Mouse (Mus musculus) CH12.LX (cell line): ENCODE results near the gene Gm49450. TPM values are rescaled to one million over a fixed set of nuclear protein-coding genes. Genes with fewer than 3 reads are reported as not detected.

Experiments
- DNase-seq: peaks from one replicate; pipeline ENCODE4 v3.0.0-alpha.2; 2013; ENCODE audit errors: extremely low read depth
- H3K27ac ChIP-seq: 2 replicates; pipeline ENCODE4 v1.5.1; 2012; ENCODE audit warnings: low read depth, mild to moderate bottlenecking, control low read depth, moderate library complexity; ENCODE audit not compliant: insufficient read depth
- H3K27me3 ChIP-seq: replicated peaks from 2 replicates; pipeline ENCODE3; 2012; ENCODE audit warnings: inconsistent platforms
- H3K36me3 ChIP-seq, 2 experiments: replicated peaks in 1 of 2; 2 replicates each; pipeline versions ENCODE3 to v1.6.1; 2012; ENCODE audit warnings: inconsistent platforms in 1 of 2, low read length in 1 of 2, mild to moderate bottlenecking in 1 of 2, mixed read lengths in 1 of 2, moderate library complexity in 1 of 2; ENCODE audit not compliant: control insufficient read depth in 1 of 2, insufficient read depth in 1 of 2
- H3K4me1 ChIP-seq, 2 experiments: 2 replicates each; pipeline ENCODE4 v1.6.1; 2012; ENCODE audit warnings: inconsistent platforms in 1 of 2, moderate library complexity in 1 of 2; ENCODE audit not compliant: insufficient read depth in 2 of 2, control insufficient read depth in 1 of 2
- H3K4me2 ChIP-seq: 2 replicates; pipeline ENCODE4 v1.6.1; 2012; ENCODE audit warnings: low read depth, mild to moderate bottlenecking, control low read depth; ENCODE audit not compliant: poor library complexity, insufficient read depth, severe bottlenecking
- H3K4me3 ChIP-seq, 3 experiments: fragments of 150-350 bp in 1 of 3; sonication (generic) in 1 of 3; replicated peaks in 1 of 3; 2 replicates each; pipeline versions ENCODE3 to v1.5.1; 2011 to 2012; ENCODE audit warnings: low read depth in 2 of 3, low read length in 2 of 3, mild to moderate bottlenecking in 2 of 3, moderate library complexity in 2 of 3, control low read depth in 1 of 3, improper control_type of control experiment in 1 of 3, inconsistent platforms in 1 of 3, mixed read lengths in 1 of 3; ENCODE audit not compliant: poor library complexity in 1 of 3
- H3K79me2 ChIP-seq: replicated peaks from 2 replicates; pipeline ENCODE4 v1.6.1; 2012; ENCODE audit warnings: mild to moderate bottlenecking, moderate library complexity; ENCODE audit not compliant: control insufficient read depth, poor library complexity, insufficient read depth, severe bottlenecking; ENCODE audit errors: extremely low read depth
- H3K9ac ChIP-seq: 2 replicates; pipeline ENCODE4 v1.6.1; 2012; ENCODE audit warnings: low read depth, mild to moderate bottlenecking, control low read depth, moderate library complexity; ENCODE audit not compliant: insufficient read depth
- H3K9me3 ChIP-seq: replicated peaks from 2 replicates; pipeline ENCODE3; 2012; ENCODE audit warnings: low read length, inconsistent platforms, mixed read lengths
- BHLHE40 ChIP-seq: IDR thresholded peaks from 2 replicates; pipeline ENCODE4 v1.6.1; 2011; ENCODE audit warnings: mild to moderate bottlenecking, low read depth, low read length, improper control_type of control experiment
- CHD2 ChIP-seq: IDR thresholded peaks from 2 replicates; pipeline ENCODE4 v1.6.1; 2011; ENCODE audit warnings: low read length, improper control_type of control experiment
- CTCF ChIP-seq, 2 experiments: IDR thresholded peaks in 1 of 2; conservative IDR thresholded peaks in 1 of 2; 2 replicates each; pipeline ENCODE4 v1.5.1; 2011 to 2012; ENCODE audit warnings: low read depth in 2 of 2, low read length in 2 of 2, improper control_type of control experiment in 1 of 2, inconsistent platforms in 1 of 2, mild to moderate bottlenecking in 1 of 2, moderate library complexity in 1 of 2
- E2F4 ChIP-seq: IDR thresholded peaks from 2 replicates; pipeline ENCODE4 v1.6.1; 2011; ENCODE audit warnings: low read depth, low read length, improper control_type of control experiment; ENCODE audit not compliant: insufficient replicate concordance
- ELF1 ChIP-seq: IDR thresholded peaks from 2 replicates; pipeline ENCODE4 v1.6.1; 2014; ENCODE audit warnings: low read depth, mild to moderate bottlenecking, inconsistent platforms, low read length, improper control_type of control experiment
- EP300 ChIP-seq: IDR thresholded peaks from 2 replicates; pipeline ENCODE4 v1.6.1; 2011; ENCODE audit warnings: low read length, improper control_type of control experiment
- JUN ChIP-seq: IDR thresholded peaks from 2 replicates; pipeline ENCODE4 v1.6.1; 2011; ENCODE audit warnings: low read depth, mild to moderate bottlenecking, low read length, improper control_type of control experiment, moderate library complexity; ENCODE audit not compliant: insufficient read depth
- JUND ChIP-seq: conservative IDR thresholded peaks from 2 replicates; pipeline ENCODE4 v1.6.1; 2011; ENCODE audit warnings: low read depth, low read length, improper control_type of control experiment
- MAFK ChIP-seq: IDR thresholded peaks from 2 replicates; pipeline ENCODE4 v1.6.1; 2011; ENCODE audit warnings: low read length, improper control_type of control experiment; ENCODE audit not compliant: insufficient replicate concordance
- MAX ChIP-seq: IDR thresholded peaks from 2 replicates; pipeline ENCODE4 v1.6.1; 2011; ENCODE audit warnings: low read length, improper control_type of control experiment
- MEF2A ChIP-seq: IDR thresholded peaks from 2 replicates; pipeline ENCODE4 v1.6.1; 2014; ENCODE audit warnings: low read depth, mild to moderate bottlenecking, inconsistent platforms, low read length, improper control_type of control experiment, borderline replicate concordance
- MYC ChIP-seq: IDR thresholded peaks from 2 replicates; pipeline ENCODE4 v1.6.1; 2011; ENCODE audit warnings: low read depth, mild to moderate bottlenecking, improper control_type of control experiment, low read length
- RAD21 ChIP-seq: IDR thresholded peaks from 2 replicates; pipeline ENCODE4 v1.6.1; 2011; ENCODE audit warnings: low read depth, mild to moderate bottlenecking, low read length, improper control_type of control experiment, moderate library complexity
- RCOR1 ChIP-seq: conservative IDR thresholded peaks from 2 replicates; pipeline ENCODE4 v1.6.1; 2012; ENCODE audit warnings: low read depth, mild to moderate bottlenecking, inconsistent platforms, low read length, improper control_type of control experiment
- SIN3A ChIP-seq: IDR thresholded peaks from 2 replicates; pipeline ENCODE4 v1.6.1; 2012; ENCODE audit warnings: low read length, improper control_type of control experiment, inconsistent platforms
- TCF12 ChIP-seq: IDR thresholded peaks from 2 replicates; pipeline ENCODE4 v1.6.1; 2014; ENCODE audit warnings: low read depth, mild to moderate bottlenecking, inconsistent platforms, low read length, improper control_type of control experiment
- ZC3H11A ChIP-seq: IDR thresholded peaks from 2 replicates; pipeline ENCODE4 v1.6.1; 2012; ENCODE audit warnings: low read depth, mild to moderate bottlenecking, inconsistent platforms, low read length, improper control_type of control experiment
- ZNF384 ChIP-seq: IDR thresholded peaks from 2 replicates; pipeline ENCODE4 v1.6.1; 2012; ENCODE audit warnings: low read depth, low read length, improper control_type of control experiment, inconsistent platforms
- dilution Hi-C: fragments of 300-500 bp; cut with MboI; formaldehyde crosslinking; loops from 2 replicates; pipeline ENCODE4 v1.14.3; 2020; ENCODE audit warnings: low sequenced_read_pairs; ENCODE audit not compliant: extremely low pct_unique_long_range_greater_than_20kb, extremely low pct_ligation_motif_present
- in situ Hi-C: fragments of 300-500 bp; cut with MboI; formaldehyde crosslinking; loops from 3 replicates; pipeline ENCODE4 v1.14.3; 2019; ENCODE audit warnings: low sequenced_read_pairs, low pct_ligation_motif_present, low pct_unique_long_range_greater_than_20kb, mixed read lengths
- polyA plus RNA-seq: library from polyadenylated mRNA; unstranded; fragments of >175 nt; gene quantifications from 2 replicates; pipeline ENCODE4 v1.2.1, GENCODE M21; 2012; ENCODE audit warnings: low read depth; ENCODE audit not compliant: insufficient read length
- total RNA-seq, 2 experiments: library from RNA; depleted of rRNA; stranded (reverse); fragments of 300-350 nt in 1 of 2; fragments of >200 nt in 1 of 2; gene quantifications; 2 replicates each; pipeline ENCODE4 v1.2.3; 2012 to 2014

Gene Gm49450
- total and polyA plus RNA-seq, 3 experiments: 0.38 to 125 (median 4.7) TPM

DNA sequence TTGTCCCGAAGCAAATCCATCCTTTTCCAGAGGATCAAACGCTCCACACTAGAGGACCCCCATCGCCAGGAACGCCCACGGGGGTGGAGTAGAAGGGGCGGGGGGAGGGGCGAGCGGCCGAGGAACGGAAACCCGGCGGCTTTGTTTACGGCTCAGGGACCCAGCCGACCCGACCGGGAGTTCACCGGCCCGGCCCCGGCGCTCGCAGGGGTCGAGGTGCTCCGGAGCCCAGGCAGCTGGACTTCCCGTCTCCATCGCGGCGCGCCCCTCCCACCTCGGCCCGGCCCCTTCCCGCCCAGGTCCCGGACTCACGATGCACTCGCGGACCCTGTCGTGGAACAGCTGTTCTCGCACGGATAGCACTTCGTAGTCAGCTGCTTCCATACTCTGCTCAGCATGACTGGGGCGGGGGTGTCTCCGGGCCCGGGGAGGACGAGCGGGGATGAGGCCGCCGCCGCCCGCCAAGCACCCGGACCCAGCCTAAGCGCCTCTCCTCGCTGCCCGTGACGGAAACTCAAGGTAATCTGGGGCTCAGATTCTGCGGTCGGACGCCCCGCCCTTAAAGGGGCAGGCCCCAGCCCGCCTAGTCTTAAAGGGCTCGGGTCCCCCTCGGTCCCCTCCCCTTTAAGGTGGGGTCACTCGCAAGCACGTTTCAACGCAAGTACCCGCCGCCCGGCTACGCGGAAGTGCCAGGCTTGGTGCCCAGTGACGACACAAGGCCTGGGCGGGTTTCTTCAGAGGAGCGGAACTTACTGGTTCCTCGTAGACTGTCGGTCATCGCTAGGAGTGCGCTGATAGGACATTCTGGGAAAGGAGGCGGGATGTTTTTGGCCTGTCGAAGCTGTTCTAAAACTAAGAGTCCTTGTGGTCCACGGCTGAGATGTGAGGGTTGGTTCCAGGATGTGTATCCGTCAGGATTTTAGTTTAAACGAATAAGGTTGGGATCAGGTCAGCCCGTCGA, 35.5 kb downstream of the Gm49450 start, which contains the start of gene Lmbr1l (continued):
- TF ChIP-seq RAD21 (no peak; the same call in 1 of the 2 replicates), E2F4 (peak; percentile 84; the same call in 1 of the 2 replicates), TCF12 (peak; percentile 63; the same call in 1 of the 2 replicates), MAFK (no peak), JUN (peak; percentile 19; the same call in 1 of the 2 replicates), SIN3A (peak; percentile 90), CHD2 (peak; percentile 83), ELF1 (peak; percentile 100), RCOR1 (0 out of 2 replicates have a peak, but pooled peaks have one; percentile 32), JUND (no peak; the same call in 1 of the 2 replicates), MAX (peak; percentile 85)

GRCm38 (mm10) chr15:98917091-98917490, 36.3 kb downstream of the Gm49450 start:
- peak overlapping the region; percentile 77 to 92 (median 86) for H3K4me3 ChIP-seq
- no peak for TF ChIP-seq CTCF (conservative IDR thresholded peaks at IDR 0.05 in 1 of 2, IDR thresholded peaks at IDR 0.05 in 1 of 2; ENCODE audit: low read depth in 2 of 2, low read length in 2 of 2)
- no peak for TF ChIP-seq MEF2A
- no peak for TF ChIP-seq MAFK
- no peak for TF ChIP-seq EP300
- 0 out of 2 replicates have a peak, but pooled peaks have one; percentile 15 for TF ChIP-seq MYC
- no peak for TF ChIP-seq JUND
- peak; percentile 24; the same call in 1 of the 2 replicates for TF ChIP-seq BHLHE40
- no peak for TF ChIP-seq RCOR1
- no peak for TF ChIP-seq ZC3H11A
- TF ChIP-seq ZNF384: no peak
- TF ChIP-seq, all 38 proteins: peak for 2
- H3K9ac ChIP-seq: peak overlapping the region; percentile 79
- no peaks in the 10 kb centered on the region for H3K27me3 ChIP-seq
- dilution Hi-C loops: no loop called here
- peaks cover 14 to 32% of the 10 kb centered on the region in 2 experiments for H3K36me3 ChIP-seq
- H3K9me3 ChIP-seq: no peaks in the 10 kb centered on the region
- in situ Hi-C loops: loop anchor here (5.0 kb wide), 1 partner anchor 1500 kb away; no protein-coding TSS in a partner anchor
- peak; percentile 51 for DNase-seq
- H3K27ac ChIP-seq: 0 out of 2 replicates have a peak overlapping the region, but pooled peaks have one; percentile 82
- peak overlapping the region; percentile 48 for H3K4me2 ChIP-seq
- peaks cover 12% of the 10 kb centered on the region; the same call in 1 of the 2 replicates for H3K79me2 ChIP-seq
- H3K4me1 ChIP-seq: peaks cover 5 to 25% of the 10 kb centered on the region in 2 experiments
